Mouse (Mus musculus) lung, postnatal 14 days (tissue): ENCODE results near the gene Muc20.

ENCODE experiments used
- DNase-seq: peaks from one replicate; pipeline ENCODE4 v3.0.0; 2021

Gene Muc20

GRCm38 (mm10) chr16:32795177-32795576, 2.1 kb downstream of the Muc20 start:
- DNase-seq = no peak

GRCm38 (mm10) chr16:32790056-32790455, 7.2 kb downstream of the Muc20 start:
- DNase-seq = no peak

GRCm38 (mm10) chr16:32784840-32785239, 12.4 kb downstream of the Muc20 start:
- no peak for DNase-seq

- DNase-seq = no peak
Observed at GRCm38 (mm10) chr16:32783324-32784062, 13.7 kb downstream of the Muc20 start.

- no peak for DNase-seq
Observed at GRCm38 (mm10) chr16:32778956-32779355, 18.3 kb downstream of the Muc20 start.

- no peak for DNase-seq
Observed at GRCm38 (mm10) chr16:32776676-32777075, 20.6 kb downstream of the Muc20 start.

GRCm38 (mm10) chr16:32766904-32767303, 30.3 kb downstream of the Muc20 start:
- no peak for DNase-seq

- DNase-seq = no peak
Observed at GRCm38 (mm10) chr16:32764961-32765360, 32.3 kb downstream of the Muc20 start.

- no peak for DNase-seq
Observed at GRCm38 (mm10) chr16:32764550-32764949, 32.7 kb downstream of the Muc20 start.

- DNase-seq = no peak
Observed at GRCm38 (mm10) chr16:32750242-32751127, 46.8 kb downstream of the Muc20 start.

- DNase-seq = peak; percentile 36
Observed at GRCm38 (mm10) chr16:32745852-32746251, 51.4 kb downstream of the Muc20 start.

GRCm38 (mm10) chr16:32742712-32743111, 54.5 kb downstream of the Muc20 start:
- DNase-seq = no peak

- no peak for DNase-seq
Observed at GRCm38 (mm10) chr16:32741366-32741765, 55.9 kb downstream of the Muc20 start.

GRCm38 (mm10) chr16:32740003-32740663, 57.1 kb downstream of the Muc20 start:
- no peak for DNase-seq

GRCm38 (mm10) chr16:32736022-32736421, 61.2 kb downstream of the Muc20 start:
- peak; percentile 33 for DNase-seq

GRCm38 (mm10) chr16:32735586-32735985, 61.6 kb downstream of the Muc20 start, which contains the start of gene Muc4:
TSS of gene Muc4 (plus strand) at chr16:32735886.
- no peak for DNase-seq

- no peak for DNase-seq
Observed at GRCm38 (mm10) chr16:32733213-32733612, 64.0 kb downstream of the Muc20 start.

GRCm38 (mm10) chr16:32728730-32729129, 68.5 kb downstream of the Muc20 start:
- no peak for DNase-seq

- no peak for DNase-seq
Observed at GRCm38 (mm10) chr16:32728240-32728639, 69.0 kb downstream of the Muc20 start.
